Mouse (Mus musculus) macrophage (primary cell): ENCODE data around the gene Mfsd2b. TPM values are rescaled to one million over a fixed set of nuclear protein-coding genes. Genes with fewer than 3 reads are reported as not detected.

Experiments
- H3K27ac ChIP-seq: fragments of 350-480 bp; formaldehyde crosslinking; 2 replicates; pipeline ENCODE4 v1.9.0; 2021
- H3K36me3 ChIP-seq: fragments of 350-480 bp; formaldehyde crosslinking; 2 replicates; pipeline ENCODE4 v1.9.0; 2021; ENCODE audit errors: inconsistent target
- H3K4me3 ChIP-seq: fragments of 350-480 bp; formaldehyde crosslinking; 2 replicates; pipeline ENCODE4 v1.9.0; 2021; ENCODE audit errors: inconsistent target
- H3K79me2 ChIP-seq: fragments of 350-480 bp; formaldehyde crosslinking; 2 replicates; pipeline ENCODE4 v1.9.0; 2021; ENCODE audit errors: inconsistent target
- WGBS: methylation state at CpG from one replicate; pipeline ENCODE4 v1.1.7; 2026; ENCODE audit warnings: inconsistent platforms; ENCODE audit not compliant: missing documents; 5-methylcytosine and 5-hydroxymethylcytosine counted together
- polyA plus RNA-seq: library from polyadenylated mRNA; stranded (reverse); fragments of 250-400 nt; gene quantifications from 3 replicates; pipeline ENCODE4 v1.2.4, GENCODE M21; 2018; ENCODE audit warnings: inconsistent platforms

Gene Mfsd2b
- polyA plus RNA-seq, 1 experiment from 2014 or later = 0.47 TPM

GRCm38 (mm10) chr12:4859241-4859914, 14.8 kb downstream of the Mfsd2b start:
- H3K27ac ChIP-seq = no peak overlapping the region
- 50% methylated on average over 11 of the region's 11 CpGs for WGBS
- H3K36me3 ChIP-seq = no peaks in the 10 kb centered on the region
- H3K79me2 ChIP-seq = no peaks in the 10 kb centered on the region
- no peak overlapping the region for H3K4me3 ChIP-seq

- Histone ChIP-seq H3K4me3 (no peak overlapping the region), H3K36me3 (no peaks in the 10 kb centered on the region), H3K27ac (no peak overlapping the region), H3K79me2 (no peaks in the 10 kb centered on the region)
- WGBS = 89% methylated on average over 2 of the region's 2 CpGs
Measured at GRCm38 (mm10) chr12:4856834-4857233, 17.3 kb downstream of the Mfsd2b start.

DNA sequence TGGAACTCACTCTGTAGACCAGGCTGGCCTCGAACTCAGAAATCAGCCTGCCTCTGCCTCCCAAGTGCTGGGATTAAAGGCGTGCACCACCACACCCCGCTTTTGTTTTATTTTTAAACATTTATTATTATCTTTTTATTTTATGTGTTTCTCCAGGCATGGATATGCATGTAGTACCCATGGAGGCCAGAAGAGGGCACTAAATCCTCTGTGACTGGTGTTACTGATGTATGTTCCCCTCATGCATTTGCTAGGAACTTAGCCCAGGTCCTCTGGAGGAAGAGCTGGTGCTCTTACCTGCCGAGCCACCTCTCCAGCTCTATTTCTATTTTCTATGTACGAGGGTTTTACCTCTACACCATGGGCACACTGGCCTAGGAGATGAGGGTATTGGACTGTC, 18.0 kb downstream of the Mfsd2b start:
- no peak overlapping the region for H3K4me3 ChIP-seq
- WGBS = 97% methylated on average over 4 of the region's 5 CpGs
- H3K79me2 ChIP-seq = no peaks in the 10 kb centered on the region
- H3K36me3 ChIP-seq = no peaks in the 10 kb centered on the region
- no peak overlapping the region for H3K27ac ChIP-seq

- Histone ChIP-seq H3K27ac (peak overlapping the region; percentile 44), H3K36me3 (no peaks in the 10 kb centered on the region), H3K79me2 (peaks cover 49% of the 10 kb centered on the region), H3K4me3 (peak overlapping the region; percentile 88)
- WGBS = 0% methylated on average over 12 of the region's 12 CpGs
Measured at GRCm38 (mm10) chr12:4843741-4844140, 30.4 kb downstream of the Mfsd2b start.

DNA sequence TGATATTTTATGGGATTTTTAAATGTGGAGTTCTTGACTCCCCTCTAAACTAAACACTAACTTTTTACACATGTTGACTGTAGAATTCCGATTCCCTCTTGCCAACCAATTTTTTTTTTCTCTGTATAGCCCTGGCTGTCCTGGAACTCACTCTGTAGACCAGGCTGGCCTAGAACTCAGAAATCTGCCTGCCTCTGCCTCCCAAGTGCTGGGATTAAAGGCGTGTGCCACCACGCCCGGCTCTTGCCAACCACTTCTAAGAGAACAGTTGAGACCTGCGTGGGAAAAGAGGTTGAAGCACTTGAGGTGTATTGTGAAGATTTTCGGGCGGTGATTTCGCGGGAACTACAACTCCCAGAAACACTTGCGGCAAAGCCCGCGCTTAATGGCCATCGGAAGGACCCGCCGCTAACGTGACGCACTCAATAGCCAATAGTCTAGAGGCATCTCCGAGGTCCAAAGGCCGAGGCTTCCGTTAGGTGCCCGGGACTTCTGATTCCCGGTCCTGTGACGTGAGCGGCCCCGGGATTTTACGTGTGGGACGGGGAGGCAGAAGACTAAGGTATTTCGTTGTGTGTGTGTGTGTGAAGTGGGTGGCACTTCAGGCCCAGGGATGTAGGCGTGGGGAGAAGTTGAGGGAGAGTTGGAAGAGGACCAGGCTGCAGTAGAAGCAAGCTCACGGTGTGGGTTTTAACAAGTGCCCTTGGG, 31.1 kb downstream of the Mfsd2b start, which contains the start of gene Wdcp:
Gene Wdcp (plus strand): TSS at position 414 of the 708 bp plus-strand sequence.
- Histone ChIP-seq H3K36me3 (peaks cover under 1% of the 10 kb centered on the region; the same call in 1 of the 2 replicates), H3K27ac (peak within 1 kb of the TSS; percentile 44), H3K4me3 (peak within 1 kb of the TSS; percentile 88), H3K79me2 (peaks cover 56% of the 10 kb centered on the region)
- WGBS = 2% methylated on average over 30 of the region's 30 CpGs

GRCm38 (mm10) chr12:4842456-4842855, 31.7 kb downstream of the Mfsd2b start:
- peaks cover 54% of the 10 kb centered on the region for H3K79me2 ChIP-seq
- H3K36me3 ChIP-seq = peaks cover 6% of the 10 kb centered on the region; the same call in 1 of the 2 replicates
- 90% methylated on average over 8 of the region's 8 CpGs for WGBS
- H3K4me3 ChIP-seq = no peak overlapping the region
- H3K27ac ChIP-seq = no peak overlapping the region

- WGBS = 2% methylated on average over 35 of the region's 37 CpGs
- H3K27ac ChIP-seq = peak within 1 kb of the TSS; percentile 76
- peak within 1 kb of the TSS; percentile 87 for H3K4me3 ChIP-seq
- H3K36me3 ChIP-seq = peaks cover 16% of the 10 kb centered on the region; the same call in 1 of the 2 replicates
- H3K79me2 ChIP-seq = peaks cover 45% of the 10 kb centered on the region
Measured at GRCm38 (mm10) chr12:4841392-4841887, 32.7 kb downstream of the Mfsd2b start, which contains the start of gene Fkbp1b. Gene Fkbp1b (minus strand): TSS chr12:4841591.

DNA sequence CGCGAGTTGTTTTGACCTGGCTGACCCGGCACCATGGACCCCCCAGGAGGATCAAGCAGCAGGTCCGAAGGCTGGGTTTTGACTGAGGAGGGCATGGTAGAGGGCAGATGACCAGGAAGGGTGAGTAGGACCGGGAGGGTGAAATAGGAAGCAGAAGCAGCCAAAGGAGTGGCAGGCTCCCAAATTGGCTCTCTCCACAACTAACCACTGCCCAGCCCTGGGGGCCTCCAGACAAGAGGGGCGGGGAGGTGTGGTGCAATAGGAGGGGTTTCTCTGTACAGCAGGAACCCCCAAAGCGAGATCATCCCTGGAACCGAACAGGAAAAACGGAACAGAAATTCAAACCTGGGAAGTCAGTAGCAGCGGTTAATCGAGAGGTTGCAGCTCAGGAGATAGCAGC, 33.4 kb downstream of the Mfsd2b start:
- WGBS = 2% methylated on average over 11 of the region's 11 CpGs

GRCm38 (mm10) chr12:4840010-4840409, 34.1 kb downstream of the Mfsd2b start:
- peak overlapping the region; percentile 76 for H3K27ac ChIP-seq
- H3K36me3 ChIP-seq = peaks cover 23% of the 10 kb centered on the region
- 5% methylated on average over 6 of the region's 6 CpGs for WGBS
- peak overlapping the region; percentile 87 for H3K4me3 ChIP-seq
- H3K79me2 ChIP-seq = peaks cover 31% of the 10 kb centered on the region

More for the DNA sequence above, 33.4 kb downstream of the Mfsd2b start:
- Histone ChIP-seq H3K27ac (peak overlapping the region; percentile 76), H3K4me3 (peak overlapping the region; percentile 87), H3K79me2 (peaks cover 38% of the 10 kb centered on the region), H3K36me3 (peaks cover 17% of the 10 kb centered on the region)

DNA sequence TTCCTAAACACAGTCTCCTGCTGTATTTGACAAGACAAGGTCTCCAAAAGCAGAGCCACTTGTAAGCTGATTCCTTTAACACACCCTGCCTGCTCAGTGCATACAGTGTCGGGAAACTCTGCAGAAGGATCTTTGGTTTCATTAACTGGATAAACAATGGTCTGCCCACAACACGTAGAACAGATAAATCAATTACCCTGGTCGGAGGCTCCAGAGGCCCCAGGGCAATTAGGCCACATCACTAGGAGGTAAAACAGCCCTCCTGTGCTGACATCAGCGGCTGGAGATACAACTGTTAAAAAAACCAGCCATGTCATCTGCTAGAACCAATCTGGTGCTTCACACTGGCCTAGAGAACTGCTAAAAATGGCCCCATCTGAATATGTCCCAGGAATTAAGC, 37.2 kb downstream of the Mfsd2b start:
- 95% methylated on average over 4 of the region's 4 CpGs for WGBS
- H3K36me3 ChIP-seq = peaks cover 53% of the 10 kb centered on the region
- no peak overlapping the region for H3K27ac ChIP-seq

GRCm38 (mm10) chr12:4827256-4827655, 46.9 kb downstream of the Mfsd2b start:
- Histone ChIP-seq H3K79me2 (peaks cover 29% of the 10 kb centered on the region; the same call in 1 of the 2 replicates), H3K4me3 (no peak overlapping the region), H3K27ac (no peak overlapping the region), H3K36me3 (peaks cover 45% of the 10 kb centered on the region; the same call in 1 of the 2 replicates)
- 86% methylated on average over 3 of the region's 3 CpGs for WGBS

More for the DNA sequence above, 37.2 kb downstream of the Mfsd2b start:
- Histone ChIP-seq H3K4me3 (no peak overlapping the region), H3K79me2 (peaks cover 18% of the 10 kb centered on the region)

- H3K36me3 ChIP-seq = peaks cover 20% of the 10 kb centered on the region
- H3K4me3 ChIP-seq = peak within 1 kb of the TSS; percentile 100
Measured at GRCm38 (mm10) chr12:4817361-4818101, 56.6 kb downstream of the Mfsd2b start, which contains the start of gene Sf3b6. Gene Sf3b6 (plus strand): TSS chr12:4817544.

GRCm38 (mm10) chr12:4816680-4817360, 57.3 kb downstream of the Mfsd2b start:
- peaks cover 41% of the 10 kb centered on the region for H3K79me2 ChIP-seq
- H3K4me3 ChIP-seq = peak overlapping the region; percentile 100
- 9% methylated on average over 24 of the region's 24 CpGs for WGBS
- peaks cover 12% of the 10 kb centered on the region for H3K36me3 ChIP-seq
- peak overlapping the region; percentile 72 for H3K27ac ChIP-seq

More at GRCm38 (mm10) chr12:4817361-4818101, 56.6 kb downstream of the Mfsd2b start, which contains the start of gene Sf3b6:
- Histone ChIP-seq H3K27ac (peak within 1 kb of the TSS; percentile 72), H3K79me2 (peaks cover 44% of the 10 kb centered on the region)
- WGBS = 2% methylated on average over 49 of the region's 49 CpGs

DNA sequence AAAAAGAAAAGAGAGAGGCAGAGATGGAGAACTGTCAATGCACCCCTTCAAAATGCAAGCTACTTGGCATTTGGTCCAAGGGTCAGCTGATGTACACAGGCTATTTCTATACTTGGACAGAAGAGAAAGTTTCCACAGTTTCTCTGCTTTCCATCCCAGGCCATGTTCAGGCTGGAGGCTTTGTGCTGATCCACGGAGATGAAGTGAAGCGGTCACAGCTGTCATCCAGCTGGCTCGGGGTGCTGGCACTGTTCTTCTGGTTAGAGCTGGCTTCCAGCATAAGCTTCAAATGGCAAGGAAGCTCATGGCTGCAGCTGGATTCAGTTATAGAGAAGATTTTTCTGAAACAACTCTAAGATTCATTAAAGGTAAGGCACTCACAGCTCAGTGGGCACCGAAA, 60.5 kb downstream of the Mfsd2b start:
- Histone ChIP-seq H3K27ac (no peak overlapping the region), H3K36me3 (no peaks in the 10 kb centered on the region), H3K79me2 (peaks cover 12% of the 10 kb centered on the region), H3K4me3 (no peak overlapping the region)
- 94% methylated on average over 4 of the region's 4 CpGs for WGBS
